Mouse (Mus musculus): Measurements from ENCODE around the gene Eef1b2.

DNA sequence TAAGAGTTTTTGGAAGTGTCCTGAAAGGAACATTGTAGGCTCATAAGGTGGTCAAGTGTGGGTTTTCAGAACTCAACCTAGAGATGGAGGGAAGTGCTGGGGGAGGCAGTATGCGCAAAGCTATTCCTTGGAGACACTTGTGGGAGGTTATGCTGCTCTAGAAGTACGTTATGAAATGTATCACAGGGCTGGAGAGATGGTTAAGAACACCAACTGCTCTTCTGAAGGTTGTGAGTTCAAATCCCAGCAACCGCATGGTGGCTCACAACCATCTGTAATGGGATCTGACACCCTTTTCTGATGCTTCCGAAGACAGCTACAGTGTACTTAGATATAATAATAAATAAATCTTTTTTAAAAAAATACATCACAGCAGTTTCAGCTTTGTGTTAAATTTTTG is 3.5 kb downstream of the Eef1b2 start:
- TF ChIP-seq CTCF (IDR thresholded peaks at IDR 0.05; ENCODE audit: control insufficient read depth, insufficient read depth, insufficient read length) (no peak), MAX (IDR thresholded peaks at IDR 0.05) (no peak), MYOD1 (IDR thresholded peaks at IDR 0.05; ENCODE audit: control insufficient read depth, insufficient read length, low read depth) (no peak), MYOG (IDR thresholded peaks at IDR 0.05; ENCODE audit: control insufficient read depth, extremely low read depth, insufficient read length) (no peak), CEBPB (IDR thresholded peaks at IDR 0.05; ENCODE audit: low read depth) (no peak)
